Mouse (Mus musculus) bone marrow, adult 2 months (tissue): ENCODE data around the gene Calu.
"Not testable (repeated sequence)": the region's sequence is repeated elsewhere in the genome, so short reads cannot be mapped to it uniquely, and the experiment has no call there.

Experiments
- CTCF ChIP-seq: fragments of 200-500 bp; IDR thresholded peaks from 2 replicates; pipeline ENCODE4 v1.5.1; 2011; ENCODE audit warnings: low read length, control low read depth; ENCODE audit not compliant: control insufficient read depth, insufficient read depth
- POLR2A ChIP-seq: fragments of 200-500 bp; IDR thresholded peaks from 2 replicates; pipeline ENCODE4 v1.6.1; 2011; ENCODE audit warnings: low read depth, mild to moderate bottlenecking, control low read depth, low read length, borderline replicate concordance; ENCODE audit not compliant: control insufficient read depth

GRCm38 (mm10) chr6:29390500-29390899 is 42.6 kb downstream of the Calu start:
- not testable (repeated sequence) for TF ChIP-seq POLR2A, CTCF
